Mouse (Mus musculus) ES-E14 (cell line): ENCODE data around the gene Yaf2. TPM values are rescaled to one million over a fixed set of nuclear protein-coding genes. Genes with fewer than 3 reads are reported as not detected.

ENCODE experiments used
- DNase-seq: peaks from one replicate; pipeline ENCODE4 v3.0.0-alpha.2; 2013; ENCODE audit warnings: low read depth, low spot score
- H3K27ac ChIP-seq: 2 replicates; pipeline ENCODE4 v1.5.1; 2012; ENCODE audit warnings: low read depth, mild to moderate bottlenecking, low read length, moderate library complexity, mixed read lengths; ENCODE audit not compliant: poor library complexity, insufficient read depth, severe bottlenecking
- H3K36me3 ChIP-seq: 2 replicates; pipeline ENCODE4 v1.6.1; 2012; ENCODE audit warnings: mild to moderate bottlenecking, low read length, moderate library complexity, mixed read lengths; ENCODE audit not compliant: control insufficient read depth, poor library complexity, insufficient read depth, severe bottlenecking
- H3K4me1 ChIP-seq, 2 experiments: fragments of 150-350 bp in 1 of 2; sonication (generic) in 1 of 2; 2 replicates each; pipeline ENCODE4 v1.6.1; 2012; ENCODE audit warnings: low read length in 2 of 2, mild to moderate bottlenecking in 1 of 2, mixed read lengths in 1 of 2; ENCODE audit not compliant: control insufficient read depth in 2 of 2, insufficient read depth in 2 of 2, poor library complexity in 1 of 2
- H3K4me3 ChIP-seq, 2 experiments: fragments of 150-350 bp in 1 of 2; sonication (generic) in 1 of 2; 2 replicates each; pipeline ENCODE4 v1.5.1; 2012; ENCODE audit warnings: low read length in 2 of 2, low read depth in 1 of 2, mild to moderate bottlenecking in 1 of 2, mixed read lengths in 1 of 2; ENCODE audit not compliant: insufficient read depth in 1 of 2, poor library complexity in 1 of 2, severe bottlenecking in 1 of 2
- H3K9ac ChIP-seq: 2 replicates; pipeline ENCODE4 v1.6.1; 2012; ENCODE audit warnings: low read depth, mild to moderate bottlenecking, low read length, mixed read lengths; ENCODE audit not compliant: poor library complexity, insufficient read depth, severe bottlenecking
- H3K9me3 ChIP-seq: fragments of 150-350 bp; sonication (generic); 2 replicates; pipeline ENCODE4 v1.6.1; 2012; ENCODE audit warnings: low read depth, mild to moderate bottlenecking, low read length; ENCODE audit not compliant: control insufficient read depth, insufficient read depth
- CHD2 ChIP-seq: IDR thresholded peaks from 2 replicates; pipeline ENCODE4 v1.6.1; 2014; ENCODE audit warnings: mild to moderate bottlenecking, low read depth, low read length, inconsistent platforms
- HCFC1 ChIP-seq: IDR thresholded peaks from 2 replicates; pipeline ENCODE4 v1.6.1; 2012; ENCODE audit warnings: low read length, inconsistent platforms, borderline replicate concordance; ENCODE audit not compliant: insufficient read depth
- MAFK ChIP-seq: IDR thresholded peaks from 2 replicates; pipeline ENCODE4 v1.6.1; 2014; ENCODE audit warnings: mild to moderate bottlenecking, low read depth, low read length, inconsistent platforms; ENCODE audit not compliant: insufficient read depth
- ZC3H11A ChIP-seq: IDR thresholded peaks from 2 replicates; pipeline ENCODE4 v1.6.1; 2012; ENCODE audit warnings: low read depth, mild to moderate bottlenecking, inconsistent platforms, low read length, borderline replicate concordance
- ZNF384 ChIP-seq: IDR thresholded peaks from 2 replicates; pipeline ENCODE4 v1.6.1; 2012; ENCODE audit warnings: low read depth, low read length, inconsistent platforms
- in situ Hi-C, 2 experiments: fragments of 600-800 bp; cut with MboI; formaldehyde crosslinking; loops; one replicate each; pipeline ENCODE4 v1.15.1; 2025; ENCODE audit warnings: low sequenced_read_pairs in 2 of 2, inconsistent platforms in 1 of 2; ENCODE audit not compliant: unreplicated experiment in 2 of 2
- total RNA-seq: library from RNA; depleted of rRNA; stranded (reverse); fragments of 300-350 nt; gene quantifications from 2 replicates; pipeline ENCODE4 v1.2.3, GENCODE M21; 2012

The Yaf2 gene
- total RNA-seq, 1 experiment, result 19.8 TPM

DNA sequence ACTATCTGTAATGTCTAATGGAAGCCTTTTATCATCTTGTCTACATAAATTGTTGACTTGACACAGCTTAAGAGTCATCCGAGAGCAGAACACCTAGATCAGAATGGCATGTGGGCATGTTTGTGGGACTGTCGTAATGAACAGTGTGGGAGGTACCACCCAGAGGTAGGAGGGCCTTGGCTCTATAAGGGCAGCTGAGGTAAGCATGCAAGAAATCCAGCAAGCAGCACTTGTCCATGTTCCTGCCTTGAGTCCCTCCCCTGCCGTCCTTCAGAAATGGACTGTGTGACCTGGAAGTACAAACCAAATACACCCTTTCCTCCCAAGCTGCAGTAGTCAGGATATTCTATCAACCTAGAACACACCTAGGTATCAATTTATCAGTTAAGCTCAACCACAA lies 71.5 kb downstream of the Yaf2 start:
- in situ Hi-C loops, result no loop called here
- no peak overlapping the region for H3K27ac ChIP-seq
- no peaks in the 10 kb centered on the region for H3K9me3 ChIP-seq
- no peak overlapping the region for H3K4me3 ChIP-seq
- H3K9ac ChIP-seq, result no peak overlapping the region
- DNase-seq, result no peak
- H3K4me1 ChIP-seq, result peaks cover 0 to 3% of the 10 kb centered on the region in 2 experiments; a peak in 1 of 4 replicates
- H3K36me3 ChIP-seq, result peaks cover 6% of the 10 kb centered on the region; the same call in 1 of the 2 replicates
- TF ChIP-seq CHD2 (no peak), ZNF384 (no peak), MAFK (no peak), HCFC1 (no peak), ZC3H11A (no peak)

DNA sequence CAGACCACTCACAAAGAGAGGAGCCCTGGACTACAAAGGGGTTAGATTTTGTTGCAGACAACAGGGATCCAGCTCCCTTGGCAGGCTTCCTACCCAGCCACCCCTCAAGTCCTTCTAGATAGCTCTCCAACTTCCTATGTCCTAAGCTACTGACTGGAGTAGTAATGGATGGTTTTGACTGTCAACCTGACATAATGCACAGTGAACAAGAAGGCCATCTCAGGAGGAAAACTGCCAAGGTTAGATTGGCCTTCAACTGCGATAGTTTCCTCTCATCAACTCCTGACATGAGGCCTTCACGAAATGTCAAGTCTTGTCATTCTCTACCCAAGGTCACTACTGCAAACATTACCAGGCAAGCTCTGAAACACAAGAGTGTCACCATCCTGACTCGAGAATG lies 72.5 kb downstream of the Yaf2 start:
- Histone ChIP-seq H3K36me3 (peaks cover 8% of the 10 kb centered on the region; the same call in 1 of the 2 replicates), H3K9ac (no peak overlapping the region), H3K27ac (no peak overlapping the region), H3K9me3 (no peaks in the 10 kb centered on the region), H3K4me1 (peaks cover 0 to 2% of the 10 kb centered on the region in 2 experiments; a peak in 1 of 4 replicates), H3K4me3 (no peak overlapping the region)
- no peak for DNase-seq
- TF ChIP-seq HCFC1 (no peak), ZC3H11A (no peak), CHD2 (no peak)
- in situ Hi-C loops, result no loop called here

DNA sequence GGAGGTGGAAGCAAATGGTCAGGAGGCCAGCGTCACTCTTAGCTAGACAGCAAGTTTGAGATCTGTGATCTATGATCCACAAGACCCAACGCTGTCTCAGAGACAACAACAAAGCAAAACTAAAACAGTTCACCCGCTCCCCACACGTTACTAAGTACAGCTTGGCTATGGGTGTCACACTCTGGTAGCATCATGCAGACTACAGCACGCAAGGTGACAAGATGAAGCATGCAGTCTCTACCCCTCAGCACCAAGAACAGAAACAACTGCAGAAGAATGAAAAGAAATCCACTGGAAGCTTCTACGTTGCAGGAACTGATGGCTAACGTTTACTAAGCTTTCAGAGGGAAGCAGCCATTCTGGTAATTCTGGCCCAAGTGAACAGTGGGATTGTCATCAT lies 73.2 kb downstream of the Yaf2 start:
- no peak overlapping the region for H3K4me3 ChIP-seq
- H3K9ac ChIP-seq, result no peak overlapping the region
- H3K4me1 ChIP-seq, result peaks cover 0 to 2% of the 10 kb centered on the region in 2 experiments; a peak in 1 of 4 replicates
- H3K36me3 ChIP-seq, result peaks cover 8% of the 10 kb centered on the region; the same call in 1 of the 2 replicates
- DNase-seq, result no peak
- TF ChIP-seq ZNF384, result no peak
- H3K9me3 ChIP-seq, result no peaks in the 10 kb centered on the region
- no peak overlapping the region for H3K27ac ChIP-seq
- in situ Hi-C loops, result no loop called here

GRCm38 (mm10) chr15:93262818-93263217 lies 73.9 kb downstream of the Yaf2 start:
- in situ Hi-C loops, result no loop called here
- H3K36me3 ChIP-seq, result peaks cover 8% of the 10 kb centered on the region; the same call in 1 of the 2 replicates
- peaks cover 0 to 2% of the 10 kb centered on the region in 2 experiments; a peak in 1 of 4 replicates for H3K4me1 ChIP-seq
- DNase-seq, result no peak
- H3K9ac ChIP-seq, result no peak overlapping the region
- no peak overlapping the region for H3K27ac ChIP-seq
- H3K4me3 ChIP-seq, result no peak overlapping the region
- no peak for TF ChIP-seq MAFK
- no peak for TF ChIP-seq ZC3H11A
- TF ChIP-seq CHD2, result no peak
- TF ChIP-seq HCFC1, result no peak
- TF ChIP-seq ZNF384, result no peak
- no peaks in the 10 kb centered on the region for H3K9me3 ChIP-seq

GRCm38 (mm10) chr15:93262274-93262673 lies 74.5 kb downstream of the Yaf2 start:
- H3K4me3 ChIP-seq, result no peak overlapping the region
- no peak overlapping the region for H3K27ac ChIP-seq
- peaks cover 0 to 2% of the 10 kb centered on the region in 2 experiments; a peak in 1 of 4 replicates for H3K4me1 ChIP-seq
- H3K9ac ChIP-seq, result no peak overlapping the region
- H3K9me3 ChIP-seq, result no peaks in the 10 kb centered on the region
- H3K36me3 ChIP-seq, result peaks cover 10% of the 10 kb centered on the region
- in situ Hi-C loops, result no loop called here
- no peak for TF ChIP-seq ZNF384
- TF ChIP-seq CHD2, result no peak
- no peak for TF ChIP-seq ZC3H11A
- TF ChIP-seq HCFC1, result no peak
- TF ChIP-seq MAFK, result no peak
- DNase-seq, result no peak
